Mouse (Mus musculus) T-helper 1 cell (primary cell): ENCODE results near the gene Prr36.

ENCODE experiments used
- in situ Hi-C: fragments of 300-600 bp; cut with MboI, MseI; formaldehyde crosslinking; loops from one replicate; pipeline ENCODE4 v1.15.1; 2025; ENCODE audit warnings: high pct_unique_total_duplicates

Gene Prr36

GRCm38 (mm10) chr8:4239193-4239890, 22.1 kb upstream of the Prr36 start:
- in situ Hi-C loops = no loop called here

- in situ Hi-C loops = no loop called here
Measured at GRCm38 (mm10) chr8:4238434-4239192, 21.4 kb upstream of the Prr36 start, which contains the start of the genes Map2k7 and Gm49320. TSS of gene Map2k7 (plus strand) at chr8:4238740. TSS of gene Gm49320 (plus strand) at chr8:4238865.

DNA sequence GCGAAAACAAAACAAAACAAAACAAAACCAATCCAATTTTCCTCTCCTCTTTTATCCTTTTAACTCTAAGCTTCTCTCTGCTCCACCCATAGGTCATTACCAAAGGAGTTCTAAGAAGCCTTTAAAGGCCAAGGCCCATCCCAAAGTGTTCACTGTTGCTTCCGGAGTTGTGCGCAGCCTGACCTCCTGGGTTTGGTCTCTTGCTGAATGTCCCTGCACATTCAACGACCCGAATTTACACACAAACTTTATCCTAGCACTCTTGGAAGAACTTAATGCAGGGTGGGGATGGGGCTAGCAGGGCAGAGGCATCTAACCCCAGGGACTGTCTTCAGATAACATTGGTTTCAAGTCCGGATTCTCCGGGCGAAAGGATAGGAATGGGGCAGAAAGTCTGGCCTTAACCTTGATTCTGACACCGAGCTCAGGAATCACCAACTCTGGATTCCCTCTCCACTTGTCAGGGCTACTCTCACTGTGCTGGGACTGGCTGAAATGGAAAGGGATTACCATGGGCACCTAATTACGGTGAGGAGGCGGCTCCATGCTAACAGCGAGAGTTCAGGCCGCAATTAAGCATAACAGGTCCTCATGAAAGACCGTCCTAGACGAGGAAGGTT, 20.7 kb upstream of the Prr36 start:
- in situ Hi-C loops = no loop called here

GRCm38 (mm10) chr8:4230612-4231351, 13.5 kb upstream of the Prr36 start:
- in situ Hi-C loops = no loop called here

GRCm38 (mm10) chr8:4229784-4230183, 12.5 kb upstream of the Prr36 start:
- in situ Hi-C loops = loop anchor here (10.0 kb wide), 1 partner anchor 605 kb away; the partner anchor contains the start of genes Pcp2, Pet100 and Xab2

DNA sequence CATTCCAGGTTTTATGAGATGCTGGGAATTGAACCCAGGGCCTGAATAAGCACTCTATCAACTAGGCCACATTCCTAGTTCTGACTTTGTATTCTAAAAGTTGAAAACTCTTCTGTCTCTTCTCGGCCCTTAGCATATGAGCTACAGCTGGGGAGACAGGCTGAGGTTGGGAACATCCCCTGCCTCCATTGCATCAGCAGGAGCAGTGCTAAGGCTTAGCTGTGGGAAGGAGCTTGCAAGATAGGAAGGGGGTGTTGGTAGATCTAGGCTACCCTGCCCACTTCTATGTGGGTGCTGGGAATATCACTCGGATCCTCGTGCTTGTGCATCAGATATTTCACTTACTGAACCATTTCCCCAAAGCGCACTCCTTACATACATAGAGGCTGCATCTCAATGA, 10.7 kb upstream of the Prr36 start:
- in situ Hi-C loops = loop anchor here (10.0 kb wide), 1 partner anchor 603 kb away; the partner anchor contains the start of genes Pcp2, Pet100 and Xab2

GRCm38 (mm10) chr8:4226739-4227347, 9.6 kb upstream of the Prr36 start, which contains the start of gene Lrrc8e:
TSS of gene Lrrc8e (plus strand) at chr8:4226827.
- in situ Hi-C loops = loop anchor here (10.0 kb wide), 1 partner anchor 602 kb away; the partner anchor contains the start of genes Pcp2, Pet100 and Xab2

DNA sequence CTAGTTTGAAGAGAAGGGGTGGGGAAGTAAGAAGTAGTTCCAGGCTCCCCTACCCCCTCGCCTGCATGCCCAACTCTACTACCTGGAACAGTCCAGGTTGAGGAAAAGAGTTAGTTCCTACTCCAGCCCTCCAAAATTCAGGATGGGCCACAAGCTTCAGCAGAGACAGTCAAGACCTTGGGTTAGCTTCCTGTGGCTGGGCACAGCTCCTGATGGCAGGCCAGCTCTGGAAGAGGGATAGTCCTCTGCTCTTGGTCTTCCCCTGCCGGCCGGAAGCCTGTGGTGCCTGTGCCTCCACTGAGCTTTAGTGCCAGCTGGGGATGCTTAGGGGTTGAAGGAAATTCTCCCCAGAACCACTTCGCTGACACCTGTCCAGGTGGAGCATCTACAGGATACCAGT, 9.1 kb upstream of the Prr36 start:
- in situ Hi-C loops = loop anchor here (10.0 kb wide), 1 partner anchor 602 kb away; the partner anchor contains the start of genes Pcp2, Pet100 and Xab2

DNA sequence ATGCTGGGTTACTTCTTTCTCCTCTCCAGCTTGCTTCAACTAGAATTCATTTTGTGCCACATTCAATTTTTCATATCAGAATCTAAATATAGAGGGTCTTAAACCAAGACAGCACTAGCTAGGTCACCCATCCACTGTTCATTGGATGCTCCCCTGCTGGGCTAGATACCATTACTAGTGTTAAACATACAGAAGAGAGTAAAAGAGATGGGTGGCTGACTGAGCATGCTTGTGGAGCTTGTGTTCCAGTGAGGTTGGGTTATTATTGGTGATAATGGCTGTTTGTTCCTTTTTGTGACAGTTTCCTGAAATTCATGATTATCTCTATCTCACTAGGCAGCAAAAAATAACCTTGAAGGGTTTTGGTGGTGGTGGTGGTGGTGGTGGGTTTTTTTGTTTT, 4.8 kb upstream of the Prr36 start:
- in situ Hi-C loops = loop anchor here (10.0 kb wide), 1 partner anchor 597 kb away; the partner anchor contains the start of genes Pcp2, Pet100 and Xab2

DNA sequence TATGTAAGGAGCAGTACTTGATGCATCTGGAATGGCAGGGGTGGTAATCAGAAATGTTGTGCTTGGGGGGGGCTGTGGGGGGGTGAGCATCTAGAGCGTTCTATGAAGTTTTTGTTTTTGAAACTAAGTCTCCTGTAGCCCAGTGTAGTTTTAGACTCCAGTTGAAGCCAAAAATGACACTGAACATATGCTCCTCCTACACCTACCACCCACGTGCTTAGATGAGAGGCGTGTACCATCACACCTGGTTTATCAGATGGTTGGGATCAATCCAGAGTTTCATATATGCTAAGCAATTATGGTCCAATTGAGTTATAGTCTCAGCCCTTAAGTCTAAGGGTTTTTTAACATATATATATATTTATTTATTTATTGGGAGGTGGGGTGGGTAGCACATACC, 2.4 kb upstream of the Prr36 start:
- in situ Hi-C loops = loop anchor here (5.0 to 10.0 kb wide), 2 partner anchors 52 to 595 kb away; partner anchors contain the start of genes Evi5l, Pcp2, Pet100 and Xab2

- in situ Hi-C loops = loop anchor here (5.0 kb wide), 1 partner anchor 49 kb away; the partner anchor contains the start of gene Evi5l
Measured at GRCm38 (mm10) chr8:4216296-4216695, 963 bp downstream of the Prr36 start.

- in situ Hi-C loops = no loop called here
Measured at GRCm38 (mm10) chr8:4214006-4214980, 3.0 kb downstream of the Prr36 start.

DNA sequence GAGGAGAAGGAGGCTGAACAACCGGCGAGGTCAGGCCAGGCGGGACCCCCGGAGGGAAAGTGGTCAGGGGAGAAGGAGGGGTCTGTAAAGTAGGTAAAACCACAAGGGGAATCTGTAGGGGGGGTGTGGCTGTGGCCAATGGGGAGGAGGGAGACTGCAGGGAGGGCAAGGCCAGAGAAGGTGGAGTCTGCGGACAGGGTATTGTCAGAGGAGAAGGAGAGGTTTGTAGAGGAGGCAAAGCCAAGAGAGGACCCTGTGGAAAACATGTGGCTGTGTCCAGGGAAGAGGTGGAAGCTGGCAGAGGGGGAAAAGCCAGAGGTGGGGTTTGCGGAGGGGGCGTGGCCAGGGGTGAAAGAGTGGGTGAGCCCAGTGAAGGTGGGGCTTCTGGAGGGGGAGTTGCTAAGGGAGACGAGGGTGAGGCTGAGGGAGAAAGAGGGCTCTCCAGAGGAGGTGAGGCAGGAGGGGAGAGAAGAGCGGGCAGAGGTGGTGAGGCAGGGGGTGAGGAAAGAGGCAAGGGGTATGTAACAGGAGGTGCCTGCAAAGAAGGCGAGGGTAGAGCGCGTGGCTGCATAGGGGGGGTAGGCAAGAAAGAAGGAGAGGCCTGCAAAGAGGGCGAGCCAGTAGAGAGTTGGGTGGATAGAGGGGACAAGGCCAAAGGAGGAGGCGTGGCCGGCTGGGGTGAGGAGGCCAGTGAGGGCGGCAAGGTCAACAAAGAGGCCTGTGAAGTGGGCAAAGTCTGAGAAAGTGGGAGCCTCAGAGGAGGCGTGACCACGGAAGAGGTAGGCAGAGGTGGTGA, 3.9 kb downstream of the Prr36 start:
- in situ Hi-C loops = no loop called here

DNA sequence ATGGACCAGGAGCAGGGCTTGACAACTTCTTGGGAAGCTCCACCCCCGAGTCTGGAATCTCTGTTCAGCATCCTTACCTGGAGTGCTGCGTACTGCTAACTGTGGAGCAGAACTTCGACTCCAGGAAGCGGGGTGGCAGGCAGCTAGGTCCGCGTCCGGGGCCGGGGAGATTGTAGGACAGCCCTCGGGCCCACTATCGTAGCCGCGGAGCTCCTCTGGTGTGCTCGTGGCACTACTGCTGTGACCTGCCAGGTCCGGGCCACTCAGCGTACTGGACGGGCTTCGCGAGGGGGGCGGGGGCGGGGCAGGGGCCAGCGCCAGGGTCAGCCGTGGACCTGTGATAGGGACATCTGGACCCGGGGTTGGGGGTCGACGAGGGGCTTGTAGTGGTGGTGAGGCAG, 4.5 kb downstream of the Prr36 start:
- in situ Hi-C loops = no loop called here

GRCm38 (mm10) chr8:4211097-4211496, 6.2 kb downstream of the Prr36 start:
- in situ Hi-C loops = no loop called here

DNA sequence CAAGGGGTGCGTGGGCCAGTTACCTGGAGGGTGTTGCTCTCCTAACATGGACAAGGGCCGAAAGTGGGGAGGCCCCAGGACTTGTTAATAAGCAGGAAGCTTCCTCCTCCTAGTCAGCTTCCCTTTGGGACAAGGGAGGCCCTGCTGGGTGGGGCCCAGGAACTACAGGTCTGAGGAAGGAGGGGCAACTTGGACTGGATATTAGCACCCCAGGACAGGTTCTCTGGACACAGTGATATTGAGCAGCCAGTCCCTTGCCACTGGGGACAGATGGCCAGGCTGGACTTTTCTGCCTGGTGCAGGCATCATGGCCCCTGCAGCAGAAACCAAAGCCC, 10.3 kb downstream of the Prr36 start:
- in situ Hi-C loops = no loop called here

DNA sequence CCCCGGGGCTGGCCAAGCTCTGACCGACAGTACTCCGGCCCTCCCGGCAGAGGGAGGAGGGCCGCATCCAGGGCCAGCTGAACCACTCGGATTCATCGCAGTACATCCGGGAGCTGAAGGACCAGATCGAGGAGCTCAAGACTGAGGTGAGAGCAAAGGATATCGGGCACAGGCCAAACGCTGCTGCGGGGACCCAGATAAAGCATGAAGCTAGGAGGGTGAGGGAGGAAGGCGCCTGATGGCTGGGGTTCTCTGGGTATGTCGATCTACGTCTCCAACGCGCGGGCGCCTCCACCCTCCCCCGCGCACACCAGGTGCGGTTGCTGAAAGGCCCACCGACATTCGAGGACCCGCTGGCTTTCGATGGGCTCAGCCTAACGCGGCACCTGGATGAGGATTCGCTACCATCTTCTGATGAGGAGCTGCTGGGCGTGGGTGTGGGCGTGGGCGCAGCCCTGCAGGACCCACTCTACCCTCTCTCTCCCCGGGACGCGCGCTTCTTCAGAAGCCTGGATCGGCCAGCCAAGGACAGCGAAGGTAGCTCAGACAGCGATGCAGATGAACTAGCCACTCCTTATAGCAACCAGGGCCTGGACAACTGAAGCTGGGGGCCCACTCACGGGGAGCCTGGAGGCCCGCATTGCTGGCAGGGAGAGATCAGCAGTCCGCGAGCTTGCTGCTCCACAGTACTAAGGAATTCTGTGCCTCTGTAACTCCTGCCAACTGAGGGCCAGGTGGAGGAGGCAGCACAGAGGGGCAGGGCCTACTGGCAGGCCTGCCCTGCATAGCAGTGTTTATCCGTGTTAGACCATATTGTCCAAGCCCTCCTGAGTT, 10.9 kb downstream of the Prr36 start:
- in situ Hi-C loops = no loop called here
